Mouse (Mus musculus): Measurements from ENCODE around the gene Zfp93. TPM values are rescaled to one million over a fixed set of nuclear protein-coding genes. Genes with fewer than 3 reads are reported as not detected.

Gene Zfp93
- polyA plus RNA-seq, 1 experiment, result not detected

- Histone ChIP-seq H3K27ac (ENCODE audit: control insufficient read depth, insufficient read depth, low read depth, low read length, poor library complexity) (no peak overlapping the region), H3K4me1 (ENCODE audit: control insufficient read depth, insufficient read depth, low read length) (no peaks in the 10 kb centered on the region), H3K4me3 (replicated peaks; ENCODE audit: control insufficient read depth, low read depth, low read length) (no peak overlapping the region)
- TF ChIP-seq POLR2A (IDR thresholded peaks at IDR 0.05; ENCODE audit: borderline replicate concordance, control insufficient read depth, low read depth, low read length) (no peak), CTCF (IDR thresholded peaks at IDR 0.05; ENCODE audit: control insufficient read depth, insufficient read depth, low read length) (no peak)
- 49% methylated on average over 4 of the region's 4 CpGs for WGBS
Measured at GRCm38 (mm10) chr7:24286090-24286489, 15.9 kb downstream of the Zfp93 start.

GRCm38 (mm10) chr7:24286916-24287315 lies 16.7 kb downstream of the Zfp93 start:
- no peak overlapping the region for H3K4me3 ChIP-seq (replicated peaks; ENCODE audit: control insufficient read depth, low read depth, low read length)
- WGBS, result 71% methylated on average over 4 of the region's 4 CpGs
- TF ChIP-seq CTCF (IDR thresholded peaks at IDR 0.05; ENCODE audit: control insufficient read depth, insufficient read depth, low read length) (no peak), POLR2A (IDR thresholded peaks at IDR 0.05; ENCODE audit: borderline replicate concordance, control insufficient read depth, low read depth, low read length) (no peak)

GRCm38 (mm10) chr7:24287670-24288069 lies 17.4 kb downstream of the Zfp93 start:
- WGBS, result 75% methylated on average over 5 of the region's 5 CpGs
- TF ChIP-seq CTCF (IDR thresholded peaks at IDR 0.05; ENCODE audit: control insufficient read depth, insufficient read depth, low read length), result no peak
- TF ChIP-seq POLR2A (IDR thresholded peaks at IDR 0.05; ENCODE audit: borderline replicate concordance, control insufficient read depth, low read depth, low read length), result no peak
- Histone ChIP-seq H3K4me3 (replicated peaks; ENCODE audit: control insufficient read depth, low read depth, low read length) (no peak overlapping the region), H3K27ac (ENCODE audit: control insufficient read depth, insufficient read depth, low read depth, low read length, poor library complexity) (no peak overlapping the region), H3K4me1 (ENCODE audit: control insufficient read depth, insufficient read depth, low read length) (no peaks in the 10 kb centered on the region)

More at GRCm38 (mm10) chr7:24286916-24287315, 16.7 kb downstream of the Zfp93 start:
- H3K27ac ChIP-seq (ENCODE audit: control insufficient read depth, insufficient read depth, low read depth, low read length, poor library complexity), result no peak overlapping the region
- H3K4me1 ChIP-seq (ENCODE audit: control insufficient read depth, insufficient read depth, low read length), result no peaks in the 10 kb centered on the region

- TF ChIP-seq CTCF (IDR thresholded peaks at IDR 0.05; ENCODE audit: control insufficient read depth, insufficient read depth, low read length) (no peak), POLR2A (IDR thresholded peaks at IDR 0.05; ENCODE audit: borderline replicate concordance, control insufficient read depth, low read depth, low read length) (no peak)
- Histone ChIP-seq H3K4me1 (ENCODE audit: control insufficient read depth, insufficient read depth, low read length) (no peaks in the 10 kb centered on the region), H3K4me3 (replicated peaks; ENCODE audit: control insufficient read depth, low read depth, low read length) (no peak overlapping the region), H3K27ac (ENCODE audit: control insufficient read depth, insufficient read depth, low read depth, low read length, poor library complexity) (no peak overlapping the region)
- 88% methylated on average over 6 of the region's 6 CpGs for WGBS
Measured at GRCm38 (mm10) chr7:24288512-24288911, 18.3 kb downstream of the Zfp93 start.

GRCm38 (mm10) chr7:24290106-24290693 lies 20.0 kb downstream of the Zfp93 start:
- H3K4me3 ChIP-seq (replicated peaks; ENCODE audit: control insufficient read depth, low read depth, low read length), result no peak overlapping the region
- H3K4me1 ChIP-seq (ENCODE audit: control insufficient read depth, insufficient read depth, low read length), result no peaks in the 10 kb centered on the region
- 90% methylated on average over 4 of the region's 4 CpGs for WGBS
- no peak for TF ChIP-seq CTCF (IDR thresholded peaks at IDR 0.05; ENCODE audit: control insufficient read depth, insufficient read depth, low read length)
- TF ChIP-seq POLR2A (IDR thresholded peaks at IDR 0.05; ENCODE audit: borderline replicate concordance, control insufficient read depth, low read depth, low read length), result no peak
- no peak overlapping the region for H3K27ac ChIP-seq (ENCODE audit: control insufficient read depth, insufficient read depth, low read depth, low read length, poor library complexity)

GRCm38 (mm10) chr7:24291387-24292090 lies 21.3 kb downstream of the Zfp93 start:
- no peak overlapping the region for H3K4me3 ChIP-seq (replicated peaks; ENCODE audit: control insufficient read depth, low read depth, low read length)
- H3K4me1 ChIP-seq (ENCODE audit: control insufficient read depth, insufficient read depth, low read length), result no peaks in the 10 kb centered on the region
- no peak overlapping the region for H3K27ac ChIP-seq (ENCODE audit: control insufficient read depth, insufficient read depth, low read depth, low read length, poor library complexity)
- TF ChIP-seq POLR2A (IDR thresholded peaks at IDR 0.05; ENCODE audit: borderline replicate concordance, control insufficient read depth, low read depth, low read length) (no peak), CTCF (IDR thresholded peaks at IDR 0.05; ENCODE audit: control insufficient read depth, insufficient read depth, low read length) (no peak)
- 90% methylated on average over 27 of the region's 27 CpGs for WGBS

- H3K4me1 ChIP-seq (ENCODE audit: control insufficient read depth, insufficient read depth, low read length), result no peaks in the 10 kb centered on the region
- H3K4me3 ChIP-seq (replicated peaks; ENCODE audit: control insufficient read depth, low read depth, low read length), result no peak overlapping the region
- no peak for TF ChIP-seq CTCF (IDR thresholded peaks at IDR 0.05; ENCODE audit: control insufficient read depth, insufficient read depth, low read length)
- TF ChIP-seq POLR2A (IDR thresholded peaks at IDR 0.05; ENCODE audit: borderline replicate concordance, control insufficient read depth, low read depth, low read length), result no peak
- H3K27ac ChIP-seq (ENCODE audit: control insufficient read depth, insufficient read depth, low read depth, low read length, poor library complexity), result no peak overlapping the region
- WGBS, result 82% methylated on average over 12 of the region's 12 CpGs
Measured at GRCm38 (mm10) chr7:24293061-24293851, 23.0 kb downstream of the Zfp93 start.

- 93% methylated on average over 4 of the region's 4 CpGs for whole genome bisulfite sequencing
- TF ChIP-seq CTCF (IDR thresholded peaks at IDR 0.05; ENCODE audit: control insufficient read depth, insufficient read depth, low read length), result no peak
- no peak for TF ChIP-seq POLR2A (IDR thresholded peaks at IDR 0.05; ENCODE audit: borderline replicate concordance, control insufficient read depth, low read depth, low read length)
- Histone ChIP-seq H3K27ac (ENCODE audit: control insufficient read depth, insufficient read depth, low read depth, low read length, poor library complexity) (no peak overlapping the region), H3K4me3 (replicated peaks; ENCODE audit: control insufficient read depth, low read depth, low read length) (no peak overlapping the region), H3K4me1 (ENCODE audit: control insufficient read depth, insufficient read depth, low read length) (no peaks in the 10 kb centered on the region)
Measured at GRCm38 (mm10) chr7:24294763-24295162, 24.5 kb downstream of the Zfp93 start.
